In genomic region chr14:95949512-95949911, GRCm38 (mm10) we compare ENCODE assay signal across 11 mouse cellular contexts.
DNase-seq lines count a peak whose midpoint lies in the region; ATAC-seq and TF ChIP-seq lines count a peak whose summit lies in the region.
"Had no signal": no experiment of that assay in that cellular context is flagged by ENCODE, and none has a peak within 500 bp of the region (broad histone marks: within the 10 kb centered on the region; RNA-seq: fewer than 3 reads in every experiment).

No protein-coding gene starts in this region.

- DNase-seq in heart, postnatal 0 days (ENCODE audit: low spot score), result no peak
- no peak for DNase-seq in liver, postnatal 0 days
- DNase-seq in MEL-GATA-1-ER (ENCODE audit: extremely low read depth, low read depth), result peak; percentile 10
- DNase-seq in neural tube, embryonic 10.5 days (ENCODE audit: extremely low spot score, low spot score), result no peak
- no peak for DNase-seq in B cell, adult 2 months
- DNase-seq: cerebellum, postnatal 25 days; lung, adult 18-20 months; right cerebral cortex, postnatal 4 days had no signal

- H3K27me3 ChIP-seq in heart, postnatal 0 days (ENCODE audit: control insufficient read depth, insufficient read depth, low read length), result no peaks in the 10 kb centered on the region
- H3K27me3 ChIP-seq in heart, embryonic 11.5 days (ENCODE audit: control insufficient read depth, insufficient read depth, low read length), result no peaks in the 10 kb centered on the region
- H3K27me3 ChIP-seq in liver, postnatal 0 days (ENCODE audit: insufficient read depth, low read length), result no peaks in the 10 kb centered on the region
- H3K27me3 ChIP-seq in liver, embryonic 12.5 days (replicated peaks), result no peaks in the 10 kb centered on the region

- H3K4me3 ChIP-seq in heart, postnatal 0 days (ENCODE audit: low read depth, low read length), result no peak overlapping the region
- H3K4me3 ChIP-seq in heart, embryonic 11.5 days (ENCODE audit: low read depth, low read length), result no peak overlapping the region
- no peak overlapping the region for H3K4me3 ChIP-seq in liver, postnatal 0 days (ENCODE audit: low read depth, low read length)
- no peak overlapping the region for H3K4me3 ChIP-seq in liver, embryonic 12.5 days

- TF ChIP-seq EP300 in heart, postnatal 0 days (IDR thresholded peaks at IDR 0.05; ENCODE audit: low read depth), result no peak
- no peak for TF ChIP-seq EP300 in liver, postnatal 0 days (IDR thresholded peaks at IDR 0.05; ENCODE audit: low read depth)

- no peak overlapping the region for H3K4me2 ChIP-seq in heart, postnatal 0 days (ENCODE audit: low read depth, low read length)
- H3K4me2 ChIP-seq in heart, embryonic 11.5 days, result no peak overlapping the region
- no peak overlapping the region for H3K4me2 ChIP-seq in liver, postnatal 0 days (ENCODE audit: low read depth, low read length)
- no peak overlapping the region for H3K4me2 ChIP-seq in liver, embryonic 12.5 days

- H3K4me1 ChIP-seq in heart, postnatal 0 days (ENCODE audit: control insufficient read depth, insufficient read depth), result no peaks in the 10 kb centered on the region
- H3K4me1 ChIP-seq in heart, embryonic 11.5 days (ENCODE audit: control insufficient read depth, insufficient read depth, low read length), result no peaks in the 10 kb centered on the region
- H3K4me1 ChIP-seq in liver, postnatal 0 days (ENCODE audit: insufficient read depth), result no peaks in the 10 kb centered on the region
- no peaks in the 10 kb centered on the region for H3K4me1 ChIP-seq in liver, embryonic 12.5 days

- H3K9ac ChIP-seq in heart, postnatal 0 days (replicated peaks; ENCODE audit: low read depth, low read length), result no peak overlapping the region
- H3K9ac ChIP-seq in heart, embryonic 11.5 days (ENCODE audit: low read depth, low read length), result no peak overlapping the region
- no peak overlapping the region for H3K9ac ChIP-seq in liver, postnatal 0 days (replicated peaks)
- no peak overlapping the region for H3K9ac ChIP-seq in liver, embryonic 12.5 days

- H3K36me3 ChIP-seq in heart, postnatal 0 days (replicated peaks; ENCODE audit: control insufficient read depth, insufficient read depth, low read length), result no peaks in the 10 kb centered on the region
- no peaks in the 10 kb centered on the region for H3K36me3 ChIP-seq in heart, embryonic 11.5 days (ENCODE audit: control insufficient read depth, insufficient read depth, low read length)
- no peaks in the 10 kb centered on the region for H3K36me3 ChIP-seq in liver, postnatal 0 days (replicated peaks; ENCODE audit: insufficient read depth, low read length)
- H3K36me3 ChIP-seq in liver, embryonic 12.5 days, result no peaks in the 10 kb centered on the region

- peak; percentile 34 for TF ChIP-seq CTCF in heart, postnatal 0 days (IDR thresholded peaks at IDR 0.05; ENCODE audit: low read depth)
- peak; percentile 24; the same call in 1 of the 2 replicates for TF ChIP-seq CTCF in liver, postnatal 0 days (IDR thresholded peaks at IDR 0.05; ENCODE audit: low read depth)

- no peaks in the 10 kb centered on the region for H3K9me3 ChIP-seq in heart, postnatal 0 days (replicated peaks; ENCODE audit: control insufficient read depth, low read length)
- H3K9me3 ChIP-seq in heart, embryonic 11.5 days (replicated peaks; ENCODE audit: control insufficient read depth, low read length), result no peaks in the 10 kb centered on the region
- H3K9me3 ChIP-seq in liver, postnatal 0 days (ENCODE audit: low read length), result no peaks in the 10 kb centered on the region
- H3K9me3 ChIP-seq in liver, embryonic 12.5 days (replicated peaks), result no peaks in the 10 kb centered on the region

- WGBS in heart, postnatal 0 days, result 40% methylated on average over 2 of the region's 2 CpGs
- 55% methylated on average over 2 of the region's 2 CpGs for WGBS in heart, embryonic 11.5 days (ENCODE audit: insufficient replicate concordance)
- 52% methylated on average over 2 of the region's 2 CpGs for WGBS in liver, postnatal 0 days (ENCODE audit: insufficient replicate concordance)
- WGBS in liver, embryonic 12.5 days (ENCODE audit: insufficient replicate concordance), result 51% methylated on average over 2 of the region's 2 CpGs

- no peak for ATAC-seq in heart, postnatal 0 days (ENCODE audit: insufficient read depth, low read depth)
- ATAC-seq in heart, embryonic 11.5 days (replicated peaks; ENCODE audit: insufficient number of reproducible peaks, low FRiP score, low TSS enrichment), result no peak
- ATAC-seq in liver, postnatal 0 days, result no peak
- ATAC-seq in liver, embryonic 12.5 days, result no peak
- ATAC-seq in hematopoietic stem cell, adult 5-6 weeks (replicated peaks in 1 of 2; ENCODE audit: insufficient read depth in 1 of 2, low FRiP score in 2 of 2, low TSS enrichment in 1 of 2, low read depth in 1 of 2, poor library complexity in 2 of 2, severe bottlenecking in 2 of 2), result peak; percentile 32 to 58; a peak in 1 of 4 replicates

- H3K27ac ChIP-seq in heart, postnatal 0 days (ENCODE audit: low read depth), result no peak overlapping the region
- H3K27ac ChIP-seq in heart, embryonic 11.5 days (ENCODE audit: low read depth, low read length), result no peak overlapping the region
- H3K27ac ChIP-seq in liver, postnatal 0 days (ENCODE audit: low read depth), result no peak overlapping the region
- H3K27ac ChIP-seq in liver, embryonic 12.5 days, result no peak overlapping the region

Comparison
In these comparisons a context has a peak if more than half of its experiments do, and no peak if none do; other contexts are left out.
1. ATAC-seq: peak in hematopoietic stem cell, adult 5-6 weeks (2 of 2); none in heart, postnatal 0 days (single experiment), heart, embryonic 11.5 days (single experiment), liver, postnatal 0 days (single experiment) and liver, embryonic 12.5 days (single experiment).